Mouse (Mus musculus): Measurements from ENCODE around the gene Hddc3. TPM values are rescaled to one million over a fixed set of nuclear protein-coding genes. Genes with fewer than 3 reads are reported as not detected.

Hddc3 gene
- polyA plus RNA-seq, 1 experiment from 2014 or later: 21.2 TPM

DNA sequence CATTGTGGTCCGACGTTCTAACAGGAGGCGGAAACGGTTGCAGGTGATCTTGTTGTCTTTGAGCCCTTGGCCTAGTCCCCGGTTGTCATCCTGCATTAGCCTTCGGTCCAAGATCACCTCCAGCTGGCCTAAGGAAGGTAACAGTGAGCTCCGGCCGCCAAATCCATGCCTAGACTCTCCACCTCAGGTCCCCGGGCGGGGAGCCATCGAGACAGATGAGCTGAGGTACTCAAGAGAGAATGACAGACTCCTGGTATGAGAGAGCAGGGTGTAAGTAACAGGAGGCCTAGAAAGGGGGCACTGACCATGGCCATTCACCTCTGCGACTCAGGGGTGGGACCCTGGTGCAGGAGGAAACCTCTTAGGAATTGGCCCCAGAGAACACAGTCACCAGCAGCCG lies 13.4 kb downstream of the Hddc3 start:
- 87% methylated on average over 13 of the region's 13 CpGs for WGBS

DNA sequence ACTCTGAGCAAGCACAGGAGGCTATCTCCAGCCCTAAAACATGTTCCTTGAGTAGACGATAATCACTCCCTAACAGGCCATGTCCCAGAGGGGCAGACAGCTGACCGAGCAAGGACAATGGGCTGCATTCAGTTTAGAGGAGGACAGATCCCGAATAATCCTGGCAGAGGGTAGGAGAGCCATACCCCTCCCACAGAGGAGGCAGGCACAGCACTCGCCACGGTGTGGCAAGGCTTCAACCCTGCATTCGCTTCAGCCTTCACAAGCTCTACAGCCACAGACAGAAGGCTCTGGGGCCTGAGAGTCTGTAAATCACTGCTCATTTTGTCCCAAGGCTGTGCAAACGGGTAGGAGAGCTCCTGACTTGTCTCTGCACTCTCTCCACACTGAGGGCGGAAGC lies 14.3 kb downstream of the Hddc3 start:
- Histone ChIP-seq H3K36me3 (peaks cover 69% of the 10 kb centered on the region), H3K9ac (no peak overlapping the region), H3K27me3 (no peaks in the 10 kb centered on the region), H3K9me3 (no peaks in the 10 kb centered on the region), H3K4me1 (no peaks in the 10 kb centered on the region), H3K4me3 (no peak overlapping the region), H3K4me2 (no peak overlapping the region), H3K27ac (no peak overlapping the region)
- 73% methylated on average over 8 of the region's 8 CpGs for WGBS
- no peak for ATAC-seq (ENCODE audit: borderline replicate concordance, extremely low read depth, low FRiP score, low TSS enrichment)

More for the DNA sequence above, 13.4 kb downstream of the Hddc3 start:
- H3K4me1 ChIP-seq: no peaks in the 10 kb centered on the region
- H3K9ac ChIP-seq: no peak overlapping the region
- no peak for ATAC-seq (ENCODE audit: borderline replicate concordance, extremely low read depth, low FRiP score, low TSS enrichment)
- H3K4me3 ChIP-seq: no peak overlapping the region
- no peaks in the 10 kb centered on the region for H3K27me3 ChIP-seq
- H3K36me3 ChIP-seq: peaks cover 69% of the 10 kb centered on the region
- H3K27ac ChIP-seq: no peak overlapping the region
- no peaks in the 10 kb centered on the region for H3K9me3 ChIP-seq
- no peak overlapping the region for H3K4me2 ChIP-seq

DNA sequence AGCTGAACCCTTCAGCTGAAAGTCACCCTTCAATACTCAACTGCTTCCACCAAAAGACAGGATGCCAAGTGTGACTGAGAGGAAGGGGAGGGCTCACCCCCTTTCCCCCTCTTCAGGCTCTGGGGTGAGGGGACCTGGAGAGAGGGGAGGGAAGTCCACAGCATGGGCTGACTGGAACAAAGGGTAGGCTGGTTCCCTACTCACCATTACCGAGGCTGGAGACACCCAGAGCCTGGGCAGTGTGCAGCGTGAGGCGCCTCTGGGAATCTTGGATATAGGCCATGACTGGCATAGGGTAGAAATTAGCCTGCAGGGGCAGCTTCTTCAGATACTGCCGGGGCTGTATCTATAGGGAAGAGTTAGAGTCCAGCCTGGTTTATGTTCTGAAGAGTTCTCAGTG lies 15.1 kb downstream of the Hddc3 start:
- ATAC-seq (ENCODE audit: borderline replicate concordance, extremely low read depth, low FRiP score, low TSS enrichment): no peak
- H3K4me2 ChIP-seq: no peak overlapping the region
- WGBS: 82% methylated on average over 4 of the region's 4 CpGs
- no peak overlapping the region for H3K9ac ChIP-seq
- H3K36me3 ChIP-seq: peaks cover 70% of the 10 kb centered on the region
- H3K27ac ChIP-seq: no peak overlapping the region
- no peaks in the 10 kb centered on the region for H3K9me3 ChIP-seq
- no peak overlapping the region for H3K4me3 ChIP-seq
- no peaks in the 10 kb centered on the region for H3K27me3 ChIP-seq
- no peaks in the 10 kb centered on the region for H3K4me1 ChIP-seq

DNA sequence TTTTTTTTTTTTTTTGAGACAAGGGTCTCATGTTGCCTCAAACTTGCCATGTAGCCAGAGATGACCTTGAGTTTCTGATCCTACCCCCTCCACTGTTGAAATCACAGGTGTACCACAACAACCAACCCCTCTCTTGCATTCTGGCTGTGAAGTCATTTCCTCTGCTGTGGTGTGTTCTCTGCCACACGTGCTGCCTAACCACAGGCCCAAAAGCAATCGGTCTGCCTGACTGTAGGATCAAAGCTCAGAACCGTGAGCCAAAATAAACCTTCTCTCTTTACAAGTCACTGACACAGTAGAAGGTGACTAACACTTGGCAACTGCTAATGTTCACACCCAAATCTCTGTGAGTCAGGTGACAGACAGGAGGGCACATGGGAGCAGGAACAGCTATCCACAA lies 17.5 kb downstream of the Hddc3 start:
- Histone ChIP-seq H3K9me3 (no peaks in the 10 kb centered on the region), H3K4me2 (no peak overlapping the region), H3K9ac (no peak overlapping the region), H3K27ac (no peak overlapping the region), H3K4me3 (no peak overlapping the region), H3K36me3 (peaks cover 81% of the 10 kb centered on the region), H3K4me1 (no peaks in the 10 kb centered on the region), H3K27me3 (no peaks in the 10 kb centered on the region)
- WGBS: 60% methylated on average over 3 of the region's 3 CpGs
- ATAC-seq (ENCODE audit: borderline replicate concordance, extremely low read depth, low FRiP score, low TSS enrichment): no peak

DNA sequence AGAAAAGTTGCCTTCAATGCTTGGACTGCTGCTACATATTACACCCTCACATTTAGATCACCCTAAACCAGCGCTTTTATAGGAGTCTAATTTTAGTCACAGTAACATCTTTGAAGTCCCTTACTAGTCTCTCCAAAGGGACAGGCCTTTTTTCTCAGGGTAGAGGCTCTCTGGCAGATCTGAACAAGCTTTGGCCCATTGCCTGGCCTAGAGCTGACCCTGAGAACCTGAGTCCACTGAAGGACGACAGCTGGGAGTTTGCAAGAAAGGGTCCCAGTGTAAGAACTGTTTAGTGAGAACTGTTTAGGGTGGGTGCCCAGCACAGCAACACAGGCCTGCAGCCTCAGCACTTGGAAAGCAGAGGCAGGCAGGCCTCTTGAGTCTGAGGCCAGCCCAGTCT lies 22.9 kb downstream of the Hddc3 start:
- H3K4me1 ChIP-seq: peaks cover 20% of the 10 kb centered on the region
- peaks cover 62% of the 10 kb centered on the region for H3K36me3 ChIP-seq
- no peak for ATAC-seq (ENCODE audit: borderline replicate concordance, extremely low read depth, low FRiP score, low TSS enrichment)
- H3K9ac ChIP-seq: no peak overlapping the region
- no peaks in the 10 kb centered on the region for H3K27me3 ChIP-seq
- H3K4me2 ChIP-seq: no peak overlapping the region
- WGBS: 53% methylated on average over 2 of the region's 2 CpGs
- H3K9me3 ChIP-seq: no peaks in the 10 kb centered on the region
- no peak overlapping the region for H3K4me3 ChIP-seq
- H3K27ac ChIP-seq: no peak overlapping the region

DNA sequence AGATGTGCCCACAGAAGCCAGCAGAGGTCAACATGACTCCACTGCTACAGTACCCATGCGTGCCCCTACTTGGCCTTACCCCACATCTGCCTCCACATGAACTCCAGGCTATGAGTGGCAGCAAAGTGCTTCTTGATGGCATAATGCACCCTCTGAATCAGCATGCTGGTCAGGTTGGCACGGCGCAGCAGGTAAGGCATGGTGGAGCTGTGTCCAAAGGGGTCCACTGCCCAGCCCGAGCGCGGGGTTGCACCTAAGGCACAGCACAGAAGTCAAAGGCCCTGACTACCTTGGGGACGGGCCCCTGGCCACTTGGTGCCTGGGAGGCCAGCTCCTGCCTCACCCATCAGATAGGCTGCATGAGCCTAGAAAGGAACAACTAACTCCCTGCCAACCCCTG lies 24.3 kb downstream of the Hddc3 start:
- Histone ChIP-seq H3K4me2 (no peak overlapping the region), H3K9me3 (no peaks in the 10 kb centered on the region), H3K27me3 (no peaks in the 10 kb centered on the region), H3K4me3 (no peak overlapping the region), H3K27ac (no peak overlapping the region), H3K4me1 (peaks cover 20% of the 10 kb centered on the region), H3K36me3 (peaks cover 51% of the 10 kb centered on the region), H3K9ac (no peak overlapping the region)
- ATAC-seq (ENCODE audit: borderline replicate concordance, extremely low read depth, low FRiP score, low TSS enrichment): no peak
- WGBS: 97% methylated on average over 7 of the region's 7 CpGs

DNA sequence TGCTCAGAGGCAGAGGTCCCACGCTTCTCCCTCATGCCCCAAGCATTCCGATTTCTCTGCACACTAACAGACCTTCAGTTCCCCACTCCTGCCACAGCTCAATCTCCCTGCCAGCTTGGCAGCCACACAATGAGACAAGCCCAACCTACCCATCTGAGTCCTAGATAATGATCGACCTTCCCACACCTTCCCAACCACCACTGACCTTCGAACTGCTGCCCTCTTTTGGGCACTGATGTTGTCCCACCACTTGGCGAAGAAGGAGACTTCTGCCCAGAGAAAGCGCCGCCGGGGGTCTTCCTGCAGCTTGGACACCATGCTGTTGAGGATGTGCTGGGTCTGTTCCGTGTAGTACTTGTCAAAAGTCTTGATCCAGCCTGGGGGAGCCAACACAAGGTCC lies 25.1 kb downstream of the Hddc3 start:
- H3K27ac ChIP-seq: no peak overlapping the region
- peaks cover 43% of the 10 kb centered on the region for H3K36me3 ChIP-seq
- H3K4me3 ChIP-seq: no peak overlapping the region
- no peak overlapping the region for H3K9ac ChIP-seq
- H3K4me2 ChIP-seq: no peak overlapping the region
- no peaks in the 10 kb centered on the region for H3K9me3 ChIP-seq
- H3K27me3 ChIP-seq: no peaks in the 10 kb centered on the region
- ATAC-seq (ENCODE audit: borderline replicate concordance, extremely low read depth, low FRiP score, low TSS enrichment): no peak
- WGBS: 83% methylated on average over 9 of the region's 9 CpGs
- peaks cover 20% of the 10 kb centered on the region for H3K4me1 ChIP-seq

DNA sequence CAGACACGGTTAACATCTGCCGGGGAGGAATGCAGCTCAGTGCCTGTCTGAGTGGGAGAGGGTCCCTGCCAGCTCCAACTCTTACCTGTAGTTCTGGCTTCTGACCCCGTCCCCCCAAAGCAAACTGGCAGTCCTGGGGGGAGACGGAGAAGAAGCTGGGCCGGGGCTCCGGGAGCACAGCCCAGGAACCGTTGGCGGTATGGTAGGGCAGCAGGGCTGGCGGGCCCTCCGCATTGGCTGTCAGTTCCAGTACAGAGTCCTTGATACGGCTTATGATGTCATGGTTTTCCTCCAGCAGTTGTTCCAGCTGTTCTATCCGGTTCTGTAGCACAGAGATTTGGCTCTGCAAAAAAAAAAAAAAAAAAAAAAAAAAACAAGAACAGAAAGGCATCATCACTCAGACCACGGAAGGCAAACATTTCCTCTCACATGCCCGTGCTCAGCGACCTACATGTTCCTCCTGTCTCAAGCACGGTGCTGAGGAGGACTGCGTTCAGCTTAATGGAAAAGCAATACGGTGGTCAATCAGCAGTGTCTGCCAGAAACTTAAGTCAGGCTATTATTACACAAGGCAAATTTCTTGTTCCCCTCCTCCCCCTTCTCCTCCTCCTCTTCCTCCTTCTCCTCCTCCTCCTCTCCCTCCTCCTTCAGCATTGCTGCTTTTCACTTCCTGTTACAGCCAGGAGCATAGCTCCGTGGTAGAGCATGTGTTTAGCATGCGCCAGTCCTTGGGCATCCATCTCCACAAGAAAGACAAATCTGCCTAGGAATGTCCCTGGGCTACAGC lies 25.9 kb downstream of the Hddc3 start:
- H3K27ac ChIP-seq: peak overlapping the region; percentile 90

DNA sequence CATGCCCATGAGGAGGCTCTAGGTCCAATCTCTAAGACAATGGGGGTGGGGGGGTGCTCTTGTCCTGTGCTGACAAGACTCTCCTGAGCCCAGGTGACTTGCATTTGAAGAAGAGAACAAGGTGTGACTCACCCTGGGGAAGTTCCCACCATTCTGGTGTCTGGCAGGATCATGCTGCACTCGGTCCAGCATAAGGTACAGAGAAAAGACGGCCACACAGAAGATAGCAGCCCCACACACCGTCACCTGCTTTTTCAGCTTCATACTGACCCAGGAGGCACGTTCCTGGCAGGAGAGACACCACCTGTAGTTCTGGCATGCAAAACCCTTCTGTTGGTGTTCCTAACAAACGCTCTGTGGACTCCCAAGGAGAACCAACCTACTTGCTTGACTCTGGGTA lies 26.6 kb downstream of the Hddc3 start:
- peak overlapping the region; percentile 74 for H3K4me2 ChIP-seq
- peaks cover 28% of the 10 kb centered on the region for H3K36me3 ChIP-seq
- no peak overlapping the region for H3K9ac ChIP-seq
- peaks cover 20% of the 10 kb centered on the region for H3K4me1 ChIP-seq
- H3K27ac ChIP-seq: peak overlapping the region; percentile 90
- H3K27me3 ChIP-seq: no peaks in the 10 kb centered on the region
- 60% methylated on average over 5 of the region's 5 CpGs for WGBS
- no peak for ATAC-seq (ENCODE audit: borderline replicate concordance, extremely low read depth, low FRiP score, low TSS enrichment)
- H3K4me3 ChIP-seq: peak overlapping the region; percentile 89
- no peaks in the 10 kb centered on the region for H3K9me3 ChIP-seq

More for the DNA sequence above, 25.9 kb downstream of the Hddc3 start:
- H3K4me2 ChIP-seq: peak overlapping the region; percentile 74
- H3K9ac ChIP-seq: no peak overlapping the region
- no peak for ATAC-seq (ENCODE audit: borderline replicate concordance, extremely low read depth, low FRiP score, low TSS enrichment)
- WGBS: 67% methylated on average over 20 of the region's 20 CpGs
- no peaks in the 10 kb centered on the region for H3K27me3 ChIP-seq
- H3K4me1 ChIP-seq: peaks cover 20% of the 10 kb centered on the region
- peak overlapping the region; percentile 89 for H3K4me3 ChIP-seq
- H3K9me3 ChIP-seq: no peaks in the 10 kb centered on the region
- peaks cover 35% of the 10 kb centered on the region for H3K36me3 ChIP-seq

DNA sequence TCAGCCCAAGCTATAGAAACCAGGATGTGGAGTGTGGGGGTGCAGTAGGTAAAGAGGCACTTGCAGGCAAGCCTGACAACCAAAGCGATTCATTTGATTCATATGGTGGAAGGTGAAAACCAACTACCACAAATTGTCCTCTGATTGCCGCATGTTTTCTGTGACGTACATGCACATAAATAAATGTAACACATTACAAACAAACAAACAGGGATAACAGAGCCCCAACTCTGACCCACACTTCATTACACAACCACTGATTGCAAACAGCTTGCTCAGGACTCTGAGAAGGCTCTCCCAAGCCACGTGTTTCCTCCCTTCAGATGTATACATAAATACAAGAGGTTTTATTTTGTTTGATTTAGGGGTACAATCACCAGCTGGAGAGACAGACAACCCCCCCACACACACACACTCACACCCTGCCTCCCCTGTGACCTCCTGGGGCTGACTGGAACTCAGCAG lies 27.1 kb downstream of the Hddc3 start:
- peak overlapping the region; percentile 89 for H3K4me3 ChIP-seq
- no peaks in the 10 kb centered on the region for H3K9me3 ChIP-seq
- WGBS: 25% methylated on average over 4 of the region's 4 CpGs
- no peaks in the 10 kb centered on the region for H3K27me3 ChIP-seq
- ATAC-seq (ENCODE audit: borderline replicate concordance, extremely low read depth, low FRiP score, low TSS enrichment): peak; percentile 16; the same call in 1 of the 2 replicates
- peaks cover 26% of the 10 kb centered on the region for H3K36me3 ChIP-seq
- peaks cover 20% of the 10 kb centered on the region for H3K4me1 ChIP-seq
- peak overlapping the region; percentile 90 for H3K27ac ChIP-seq
- H3K9ac ChIP-seq: peak overlapping the region; percentile 82; the same call in 1 of the 2 replicates
- H3K4me2 ChIP-seq: peak overlapping the region; percentile 74

DNA sequence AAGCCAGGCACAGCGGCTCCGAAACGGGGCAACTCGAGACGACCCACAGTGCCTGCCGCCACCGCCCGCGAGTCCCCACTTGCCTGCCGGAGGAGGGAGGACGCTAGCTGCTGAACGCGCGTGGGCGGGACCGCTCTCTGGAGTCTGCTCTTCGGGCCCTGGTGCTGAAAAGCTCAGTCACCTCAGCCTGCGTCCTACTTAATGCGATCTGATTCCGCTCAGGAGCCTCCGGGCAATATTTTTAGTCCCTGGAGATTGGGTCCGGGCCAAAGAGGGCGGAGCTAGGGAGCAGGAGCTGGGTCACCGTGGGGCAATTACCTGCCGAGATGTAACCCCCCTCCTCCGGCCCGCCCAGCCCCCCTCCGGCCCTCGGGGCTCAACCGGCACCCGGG lies 27.7 kb downstream of the Hddc3 start:
- H3K4me3 ChIP-seq: peak overlapping the region; percentile 89
- H3K4me1 ChIP-seq: peaks cover 20% of the 10 kb centered on the region
- H3K36me3 ChIP-seq: peaks cover 26% of the 10 kb centered on the region
- H3K9ac ChIP-seq: peak overlapping the region; percentile 82
- under 1% methylated on average over 31 of the region's 31 CpGs for WGBS
- ATAC-seq (ENCODE audit: borderline replicate concordance, extremely low read depth, low FRiP score, low TSS enrichment): peak; percentile 44
- peak overlapping the region; percentile 90 for H3K27ac ChIP-seq
- no peaks in the 10 kb centered on the region for H3K9me3 ChIP-seq
- peak overlapping the region; percentile 74 for H3K4me2 ChIP-seq
- H3K27me3 ChIP-seq: no peaks in the 10 kb centered on the region

DNA sequence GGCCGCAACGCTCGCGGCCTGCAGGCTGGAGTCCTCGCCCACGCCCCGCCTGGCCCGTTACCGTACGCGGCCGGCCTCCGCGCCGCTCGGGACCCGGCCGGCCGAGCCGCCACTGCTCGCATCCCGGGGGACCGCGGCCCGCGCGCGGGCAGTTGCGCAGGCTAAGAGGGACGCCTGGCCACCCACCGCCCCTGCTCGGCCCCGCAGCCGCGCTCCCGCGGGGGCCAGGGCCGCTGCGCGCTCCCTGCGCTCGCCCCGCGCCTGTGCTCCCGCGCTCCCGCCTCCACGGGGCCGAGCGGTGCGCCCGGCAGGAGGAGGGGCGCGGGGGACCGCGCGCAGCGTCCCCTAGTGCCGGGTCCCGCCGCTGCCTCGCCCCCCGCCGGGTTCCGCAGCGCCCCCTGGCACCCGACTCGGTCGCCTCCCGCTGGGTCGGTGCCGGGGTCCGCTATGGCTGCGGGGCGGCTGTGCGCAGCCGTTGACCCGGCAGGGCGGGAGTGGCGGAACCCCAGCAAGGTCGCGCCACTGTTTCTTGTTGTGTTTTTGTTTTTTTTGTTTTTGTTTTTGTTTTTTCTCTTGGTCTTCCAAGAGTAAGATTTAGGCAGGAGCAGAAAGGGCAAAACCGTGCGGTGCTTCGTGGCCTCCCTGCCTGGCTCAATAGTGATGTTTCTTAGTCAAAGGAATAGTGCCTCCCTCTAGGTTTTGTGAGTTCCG lies 28.3 kb downstream of the Hddc3 start, which contains the start of gene Man2a2:
TSS of gene Man2a2 (minus strand) at position 335 of the 711 bp plus-strand sequence.
- H3K36me3 ChIP-seq: peaks cover 24% of the 10 kb centered on the region
- ATAC-seq (ENCODE audit: borderline replicate concordance, extremely low read depth, low FRiP score, low TSS enrichment): peak; percentile 68
- H3K4me2 ChIP-seq: peak within 1 kb of the TSS; percentile 74
- no peaks in the 10 kb centered on the region for H3K27me3 ChIP-seq
- no peaks in the 10 kb centered on the region for H3K9me3 ChIP-seq
- H3K4me3 ChIP-seq: peak within 1 kb of the TSS; percentile 89
- H3K9ac ChIP-seq: peak within 1 kb of the TSS; percentile 82
- under 1% methylated on average over 61 of the region's 86 CpGs for WGBS
- H3K4me1 ChIP-seq: peaks cover 20% of the 10 kb centered on the region
- H3K27ac ChIP-seq: peak within 1 kb of the TSS; percentile 90

Data from lung, embryonic 15.5 days (tissue).